Mouse (Mus musculus): ENCODE measurements around the gene Camta1. TPM values are rescaled to one million over a fixed set of nuclear protein-coding genes. Genes with fewer than 3 reads are reported as not detected.

Gene Camta1
- polyA plus RNA-seq, 2 experiments = 7.3 to 32.8 TPM

GRCm38 (mm10) chr4:151899707-151900384, 38.2 kb upstream of the Camta1 start:
- peak; percentile 64 for TF ChIP-seq CTCF (IDR thresholded peaks at IDR 0.05; ENCODE audit: low read depth)
- TF ChIP-seq EP300 (IDR thresholded peaks at IDR 0.05; ENCODE audit: low read depth) = no peak
- H3K27me3 ChIP-seq (ENCODE audit: control insufficient read depth, insufficient read depth, low read length) = no peaks in the 10 kb centered on the region
- H3K9ac ChIP-seq (replicated peaks) = no peak overlapping the region
- H3K4me2 ChIP-seq (ENCODE audit: low read depth) = no peak overlapping the region
- no peak for DNase-seq (ENCODE audit: low read depth in 3 of 3, low spot score in 3 of 3)
- ATAC-seq (ENCODE audit: insufficient read depth) = no peak
- H3K9me3 ChIP-seq (ENCODE audit: control insufficient read depth, low read length) = no peaks in the 10 kb centered on the region
- 53% methylated on average over 11 of the region's 11 CpGs for WGBS (ENCODE audit: insufficient replicate concordance)
- 0 out of 4 replicates have a peak, but pooled peaks cover 0 to 2% of the 10 kb centered on the region in 2 experiments for H3K4me1 ChIP-seq (replicated peaks; ENCODE audit: control insufficient read depth in 2 of 2, insufficient read depth in 2 of 2, low read length in 1 of 2)
- no peaks in the 10 kb centered on the region for H3K36me3 ChIP-seq (replicated peaks; ENCODE audit: control insufficient read depth, insufficient read depth, low read depth)
- no peak overlapping the region for H3K4me3 ChIP-seq (ENCODE audit: insufficient read depth in 1 of 2, low read depth in 2 of 2, low read length in 2 of 2)
- no peak overlapping the region for H3K27ac ChIP-seq

GRCm38 (mm10) chr4:151898600-151899245, 37.0 kb upstream of the Camta1 start:
- Histone ChIP-seq H3K4me2 (ENCODE audit: low read depth) (no peak overlapping the region), H3K4me1 (replicated peaks; ENCODE audit: control insufficient read depth in 2 of 2, insufficient read depth in 2 of 2, low read length in 1 of 2) (0 out of 4 replicates have a peak, but pooled peaks cover 0 to 2% of the 10 kb centered on the region in 2 experiments)

DNA sequence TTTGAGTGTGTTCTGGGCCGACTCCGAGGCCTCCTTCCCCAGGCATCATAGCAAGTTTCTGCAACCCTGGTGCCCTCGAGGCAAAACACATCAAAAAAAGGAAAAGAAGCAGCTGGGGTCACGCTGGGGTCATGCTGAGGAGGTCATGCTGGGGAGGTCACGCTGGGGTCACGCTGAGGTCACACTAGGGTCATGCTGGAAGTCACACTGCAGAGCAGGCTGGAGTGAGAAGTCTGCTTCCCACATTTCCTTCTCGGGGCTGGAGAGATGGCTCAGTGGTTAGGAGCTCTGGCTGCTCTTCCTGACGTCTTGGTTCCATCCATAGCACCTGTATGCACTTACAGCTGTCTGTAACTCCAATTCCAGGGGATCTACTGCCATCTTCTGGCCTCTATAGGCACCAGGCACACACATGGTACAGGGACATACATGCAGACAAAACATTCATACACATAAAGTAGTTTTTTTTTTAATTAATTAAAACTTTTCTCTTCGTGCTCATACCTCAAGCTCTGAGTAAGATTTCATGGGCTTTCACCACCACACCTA, 35.5 kb upstream of the Camta1 start:
- no peak overlapping the region for H3K27ac ChIP-seq
- no peak overlapping the region for H3K4me3 ChIP-seq (ENCODE audit: insufficient read depth in 1 of 2, low read depth in 2 of 2, low read length in 2 of 2)
- ATAC-seq (ENCODE audit: insufficient read depth) (no peak), DNase-seq (ENCODE audit: low read depth in 3 of 3, low spot score in 3 of 3) (no peak)
- no peaks in the 10 kb centered on the region for H3K4me1 ChIP-seq (replicated peaks; ENCODE audit: control insufficient read depth in 2 of 2, insufficient read depth in 2 of 2, low read length in 1 of 2)
- H3K9me3 ChIP-seq (ENCODE audit: control insufficient read depth, low read length) = no peaks in the 10 kb centered on the region
- no peaks in the 10 kb centered on the region for H3K27me3 ChIP-seq (ENCODE audit: control insufficient read depth, insufficient read depth, low read length)
- H3K9ac ChIP-seq (replicated peaks) = no peak overlapping the region
- H3K4me2 ChIP-seq (ENCODE audit: low read depth) = no peak overlapping the region
- WGBS (ENCODE audit: insufficient replicate concordance) = 54% methylated on average over 9 of the region's 9 CpGs
- TF ChIP-seq EP300 (IDR thresholded peaks at IDR 0.05; ENCODE audit: low read depth) = no peak
- TF ChIP-seq CTCF (IDR thresholded peaks at IDR 0.05; ENCODE audit: low read depth) = 0 out of 2 replicates have a peak, but pooled peaks have one; percentile 17
- no peaks in the 10 kb centered on the region for H3K36me3 ChIP-seq (replicated peaks; ENCODE audit: control insufficient read depth, insufficient read depth, low read depth)

More at GRCm38 (mm10) chr4:151898600-151899245, 37.0 kb upstream of the Camta1 start:
- no peak overlapping the region for H3K9ac ChIP-seq (replicated peaks)
- H3K4me3 ChIP-seq (ENCODE audit: insufficient read depth in 1 of 2, low read depth in 2 of 2, low read length in 2 of 2) = no peak overlapping the region
- no peaks in the 10 kb centered on the region for H3K9me3 ChIP-seq (ENCODE audit: control insufficient read depth, low read length)
- 66% methylated on average over 13 of the region's 13 CpGs for WGBS (ENCODE audit: insufficient replicate concordance)
- ATAC-seq (ENCODE audit: insufficient read depth) (no peak), DNase-seq (ENCODE audit: low read depth in 3 of 3, low spot score in 3 of 3) (no peak)
- no peaks in the 10 kb centered on the region for H3K36me3 ChIP-seq (replicated peaks; ENCODE audit: control insufficient read depth, insufficient read depth, low read depth)
- TF ChIP-seq EP300 (IDR thresholded peaks at IDR 0.05; ENCODE audit: low read depth) (no peak), CTCF (IDR thresholded peaks at IDR 0.05; ENCODE audit: low read depth) (no peak)
- no peaks in the 10 kb centered on the region for H3K27me3 ChIP-seq (ENCODE audit: control insufficient read depth, insufficient read depth, low read length)
- no peak overlapping the region for H3K27ac ChIP-seq

DNA sequence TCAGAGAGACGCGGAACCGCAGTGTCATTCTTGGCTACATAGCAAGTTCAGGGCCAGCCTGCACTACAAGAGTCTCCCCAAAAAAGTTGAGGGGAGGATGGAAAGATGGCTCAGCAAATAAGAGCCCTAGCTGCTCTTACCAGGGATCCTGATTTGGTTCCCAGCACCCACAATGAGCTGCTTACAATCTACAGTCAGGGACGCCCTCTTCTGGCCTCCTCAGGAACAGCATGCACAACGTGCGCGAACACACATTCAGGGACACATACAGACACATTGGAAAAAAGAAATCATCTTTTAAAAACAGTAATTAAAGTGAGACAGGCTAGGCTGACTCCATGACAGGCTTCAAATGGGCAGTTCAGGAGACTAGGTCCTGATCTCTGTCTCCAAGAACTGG, 33.9 kb upstream of the Camta1 start:
- H3K27me3 ChIP-seq (ENCODE audit: control insufficient read depth, insufficient read depth, low read length) = no peaks in the 10 kb centered on the region
- WGBS (ENCODE audit: insufficient replicate concordance) = 83% methylated on average over 7 of the region's 7 CpGs
- DNase-seq (ENCODE audit: low read depth in 3 of 3, low spot score in 3 of 3) (no peak), ATAC-seq (ENCODE audit: insufficient read depth) (no peak)
- H3K4me3 ChIP-seq (ENCODE audit: insufficient read depth in 1 of 2, low read depth in 2 of 2, low read length in 2 of 2) = no peak overlapping the region
- H3K9ac ChIP-seq (replicated peaks) = no peak overlapping the region
- H3K9me3 ChIP-seq (ENCODE audit: control insufficient read depth, low read length) = no peaks in the 10 kb centered on the region
- H3K36me3 ChIP-seq (replicated peaks; ENCODE audit: control insufficient read depth, insufficient read depth, low read depth) = no peaks in the 10 kb centered on the region
- no peak overlapping the region for H3K27ac ChIP-seq
- no peak for TF ChIP-seq CTCF (IDR thresholded peaks at IDR 0.05; ENCODE audit: low read depth)
- no peak overlapping the region for H3K4me2 ChIP-seq (ENCODE audit: low read depth)
- no peaks in the 10 kb centered on the region for H3K4me1 ChIP-seq (replicated peaks; ENCODE audit: control insufficient read depth in 2 of 2, insufficient read depth in 2 of 2, low read length in 1 of 2)

DNA sequence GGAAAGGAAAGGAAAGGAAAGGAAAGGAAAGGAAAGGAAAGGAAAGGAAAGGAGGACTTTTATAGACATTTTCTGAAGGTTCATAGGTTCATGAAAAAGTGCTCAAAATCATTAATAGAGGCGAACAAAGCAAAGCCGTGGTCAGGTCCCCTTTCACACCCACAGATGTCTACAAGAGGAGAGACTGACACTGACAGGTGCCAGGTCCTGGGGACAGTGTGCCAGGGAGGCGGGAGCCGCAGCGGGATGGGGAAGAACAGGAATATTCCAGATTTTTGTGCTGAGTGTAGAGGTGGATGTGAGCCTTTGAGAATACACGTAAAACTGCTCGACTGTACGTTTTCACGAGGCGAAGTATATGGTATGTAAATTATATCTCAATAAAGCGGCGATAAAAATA, 33.2 kb upstream of the Camta1 start:
- Histone ChIP-seq H3K4me3 (ENCODE audit: insufficient read depth in 1 of 2, low read depth in 2 of 2, low read length in 2 of 2) (no peak overlapping the region), H3K9ac (replicated peaks) (no peak overlapping the region), H3K27ac (no peak overlapping the region), H3K4me1 (replicated peaks; ENCODE audit: control insufficient read depth in 2 of 2, insufficient read depth in 2 of 2, low read length in 1 of 2) (no peaks in the 10 kb centered on the region), H3K9me3 (ENCODE audit: control insufficient read depth, low read length) (no peaks in the 10 kb centered on the region), H3K4me2 (ENCODE audit: low read depth) (no peak overlapping the region), H3K36me3 (replicated peaks; ENCODE audit: control insufficient read depth, insufficient read depth, low read depth) (no peaks in the 10 kb centered on the region), H3K27me3 (ENCODE audit: control insufficient read depth, insufficient read depth, low read length) (no peaks in the 10 kb centered on the region)
- no peak for DNase-seq (ENCODE audit: low read depth in 3 of 3, low spot score in 3 of 3)
- no peak for ATAC-seq (ENCODE audit: insufficient read depth)
- no peak for TF ChIP-seq EP300 (IDR thresholded peaks at IDR 0.05; ENCODE audit: low read depth)
- TF ChIP-seq CTCF (IDR thresholded peaks at IDR 0.05; ENCODE audit: low read depth) = no peak
- 83% methylated on average over 12 of the region's 12 CpGs for WGBS (ENCODE audit: insufficient replicate concordance)
